ENCODE assay signal across 1 mouse cellular context in the genomic region with DNA sequence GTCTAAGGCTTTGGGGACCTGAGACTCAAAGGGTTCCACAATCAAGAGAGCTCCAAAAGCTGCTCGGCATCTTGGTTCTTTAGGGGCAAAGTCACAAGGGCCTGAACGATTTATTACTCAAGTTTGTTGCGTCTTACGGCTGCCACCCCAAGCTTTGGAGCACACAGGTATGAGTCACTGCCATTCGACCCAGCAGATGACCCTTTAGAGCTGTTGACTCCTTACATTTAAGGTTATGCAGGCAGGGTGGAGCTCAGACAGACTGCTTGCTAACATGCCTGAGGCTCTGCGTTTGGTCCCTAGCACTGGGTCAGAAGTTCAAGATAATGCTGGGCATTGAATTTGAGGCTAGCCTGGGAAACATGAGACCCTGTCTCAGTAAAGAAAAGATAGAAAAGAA.
TF ChIP-seq lines count a peak whose summit lies in the region.

No protein-coding gene starts in this region.

TF ChIP-seq in myocyte, 11 proteins besides CTCF, POLR2A, EP300 and RAD21:
- TF ChIP-seq MAX (IDR thresholded peaks at IDR 0.05; ENCODE audit: low read depth): no peak
- TF ChIP-seq MYOD1 (IDR thresholded peaks at IDR 0.05; ENCODE audit: control insufficient read depth in 1 of 3, insufficient read length in 2 of 3, low read depth in 2 of 3): peak in 1 of 3 experiments; percentile 6
